Mouse (Mus musculus) retina, postnatal 1 day (tissue): ENCODE results near the gene Emc6.

Experiments used
- DNase-seq: peaks from one replicate; pipeline ENCODE4 v3.0.0-alpha.2; 2012

Gene Emc6

DNA sequence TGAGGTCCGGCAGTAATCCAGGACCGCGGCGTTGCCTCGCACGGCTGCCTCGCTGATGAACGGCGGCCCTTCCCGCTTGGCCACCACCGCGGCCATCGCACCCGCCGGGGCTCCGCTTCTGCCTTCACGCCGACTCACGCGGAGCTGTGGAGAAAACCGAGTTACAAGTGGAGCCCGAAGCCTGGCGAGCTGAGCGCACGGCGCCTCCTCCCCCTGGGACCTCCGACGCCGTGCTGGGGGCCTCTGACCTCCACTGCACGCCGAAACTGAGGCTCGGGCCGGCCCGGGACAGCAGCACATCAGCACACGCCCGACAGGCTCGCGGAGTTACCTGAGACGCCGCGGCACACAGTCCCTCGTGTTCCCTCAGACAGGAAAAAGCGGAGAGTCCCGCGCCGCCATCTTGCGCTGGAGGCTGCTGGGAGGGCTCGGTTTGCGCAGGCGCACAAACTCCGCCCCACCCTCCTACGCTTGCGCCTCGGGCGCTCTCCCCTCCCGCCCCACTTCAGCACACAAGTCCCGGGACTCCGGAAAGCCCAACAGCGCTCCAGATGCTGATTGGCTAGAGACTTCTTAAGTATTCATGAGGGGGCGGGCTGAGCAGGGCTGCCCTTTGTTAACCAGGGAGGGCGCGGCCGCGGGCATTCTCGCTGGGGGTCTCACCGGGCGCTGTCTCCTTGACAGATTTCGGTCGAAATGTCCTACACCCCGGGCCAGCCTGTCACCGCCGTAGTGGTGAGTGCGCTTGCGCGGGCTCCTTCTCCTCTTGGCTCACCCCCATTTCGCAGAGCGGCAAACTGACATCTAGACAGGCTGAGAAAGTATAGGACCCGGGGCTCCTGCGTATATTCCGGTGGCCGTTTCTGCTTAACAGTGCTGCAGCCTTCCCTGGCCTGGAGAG lies at the start of gene Emc6, which contains the start of gene Tax1bp3:
Gene Emc6 (minus strand): TSS at position 430 of the 901 bp plus-strand sequence.
Gene Tax1bp3 (plus strand): TSS at position 476 of the 901 bp plus-strand sequence.
- peak; percentile 99 for DNase-seq

DNA sequence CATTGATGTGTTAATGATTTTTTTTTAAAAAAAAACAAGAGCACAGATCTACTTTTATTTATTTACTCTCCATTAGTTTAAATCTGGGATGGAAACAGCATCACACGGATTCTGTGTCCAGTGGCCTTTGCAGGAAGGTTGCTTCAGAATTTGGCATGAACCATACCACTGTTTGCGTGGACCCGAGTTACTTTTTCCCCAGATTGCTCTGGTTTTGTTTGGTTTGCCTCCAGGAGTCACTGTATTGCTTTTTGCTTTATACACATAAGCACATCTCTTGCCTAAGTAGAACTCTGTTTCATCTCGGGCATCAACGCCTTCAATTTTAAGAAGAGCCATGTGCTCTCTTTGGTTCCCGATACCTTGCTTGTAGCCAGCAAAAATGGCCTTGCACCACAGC lies 49.0 kb upstream of the Emc6 start:
- DNase-seq, result no peak

DNA sequence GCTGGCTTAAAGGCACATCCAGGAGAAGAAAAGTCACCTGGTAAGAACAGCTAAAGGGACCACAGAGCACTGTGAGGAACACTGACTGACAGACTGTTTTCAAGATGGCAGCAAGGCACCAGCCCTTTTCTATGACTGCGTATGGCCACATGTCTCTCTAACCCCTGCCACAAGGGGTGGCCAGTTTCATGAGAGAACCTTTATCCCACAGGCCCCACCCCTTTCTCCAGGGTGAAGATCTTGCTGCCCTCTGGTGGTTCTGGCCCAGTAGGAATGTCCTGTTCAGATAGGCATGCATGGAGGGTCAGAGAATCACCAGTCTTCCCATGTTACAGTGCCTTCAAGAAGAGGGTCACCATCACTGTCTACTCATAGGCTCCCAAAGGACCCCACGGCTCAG lies 47.1 kb upstream of the Emc6 start:
- DNase-seq, result no peak

DNA sequence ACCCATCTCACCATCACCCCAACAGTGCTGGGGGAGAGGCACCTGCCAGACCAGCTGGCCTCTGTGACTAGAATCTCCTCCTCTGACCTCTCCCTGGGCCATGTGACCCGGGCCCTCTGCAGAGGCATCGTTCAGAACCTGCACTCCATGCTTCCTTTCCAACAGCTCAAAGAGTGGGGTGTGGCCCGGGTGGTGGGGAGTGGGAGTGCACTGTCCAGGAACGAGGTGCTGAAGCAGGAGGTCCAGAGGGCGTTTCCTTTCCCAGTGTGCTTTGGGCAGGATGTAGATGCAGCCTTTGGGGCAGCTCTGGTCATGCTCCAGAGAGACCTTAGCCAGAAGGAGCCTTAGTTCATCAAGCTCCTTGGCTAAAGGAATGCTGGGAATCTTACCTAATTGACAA lies 46.0 kb upstream of the Emc6 start:
- no peak for DNase-seq

DNA sequence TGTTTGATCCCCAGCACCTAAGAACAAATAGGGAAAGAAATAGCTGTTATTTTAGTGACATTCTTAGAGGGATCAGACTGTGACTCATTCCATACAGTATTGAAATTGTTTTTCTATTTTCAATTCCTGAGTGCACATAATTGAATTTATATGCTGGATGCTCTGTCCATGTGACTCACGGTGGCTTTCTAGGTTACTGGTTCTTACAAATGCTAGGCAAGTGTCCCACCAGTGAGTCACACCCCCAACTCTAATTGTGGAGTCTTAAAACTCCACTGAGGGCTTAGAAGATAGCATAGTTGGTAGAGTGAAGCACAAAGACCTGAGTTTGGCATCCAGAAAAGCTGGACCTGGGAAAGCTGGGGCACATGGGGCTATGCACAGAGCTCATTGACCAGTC lies 43.8 kb upstream of the Emc6 start:
- no peak for DNase-seq

DNA sequence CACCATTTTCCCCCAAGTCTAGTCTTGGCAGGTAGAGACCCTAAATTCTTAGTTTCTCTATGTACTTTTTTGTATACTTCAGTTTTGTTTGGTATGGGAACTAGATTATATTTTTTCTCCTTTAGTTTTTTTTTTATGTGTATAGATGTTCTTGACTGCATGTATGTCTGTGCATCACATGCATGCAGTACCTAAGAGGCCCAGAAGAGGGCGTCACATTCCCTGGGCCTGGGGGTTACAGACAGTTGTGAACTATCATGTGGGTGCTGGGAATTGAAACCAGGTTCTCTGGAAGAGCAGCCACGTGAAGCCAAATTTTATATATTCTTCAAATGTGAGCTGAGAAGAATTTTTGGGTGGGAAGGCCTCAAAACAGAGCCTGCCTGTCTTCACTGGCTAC lies 42.8 kb upstream of the Emc6 start:
- DNase-seq, result no peak

DNA sequence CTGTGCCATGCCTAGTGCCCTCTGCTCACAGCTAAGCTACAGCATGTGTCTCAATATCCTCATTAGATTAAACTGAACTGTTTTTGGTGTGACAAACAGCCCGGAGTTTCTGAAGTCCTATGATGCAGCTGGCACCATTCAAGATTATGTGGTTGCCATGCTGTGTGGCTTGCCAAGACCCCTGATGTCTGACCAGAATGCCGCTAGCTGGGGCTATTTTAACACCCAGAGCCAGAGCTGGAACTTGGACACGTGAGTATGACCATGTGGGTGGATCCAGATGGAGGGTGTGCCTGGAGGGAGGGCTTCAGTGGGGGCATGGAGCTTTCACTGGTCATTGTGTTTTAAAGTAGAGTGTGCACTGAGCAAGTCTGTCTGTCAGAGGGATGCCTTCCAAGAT lies 37.1 kb upstream of the Emc6 start:
- no peak for DNase-seq

DNA sequence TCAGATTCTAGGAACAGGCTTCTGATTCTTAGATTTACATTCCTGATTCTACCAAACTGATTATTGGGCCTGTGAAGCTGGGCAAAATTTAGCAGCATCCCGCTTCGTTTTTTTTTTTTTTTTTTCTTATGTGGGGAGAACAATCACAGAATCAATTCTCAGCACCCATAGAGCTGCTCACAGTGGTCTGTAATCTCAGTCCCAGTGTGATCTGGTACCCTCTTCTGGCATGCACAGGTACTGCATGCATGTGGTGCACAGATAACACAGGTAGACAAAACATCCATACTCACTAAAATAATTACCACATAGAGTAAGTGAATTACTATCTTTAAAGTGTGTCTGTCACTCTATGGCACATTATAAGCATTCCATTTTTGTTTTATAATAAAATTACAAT lies 30.8 kb upstream of the Emc6 start:
- no peak for DNase-seq

DNA sequence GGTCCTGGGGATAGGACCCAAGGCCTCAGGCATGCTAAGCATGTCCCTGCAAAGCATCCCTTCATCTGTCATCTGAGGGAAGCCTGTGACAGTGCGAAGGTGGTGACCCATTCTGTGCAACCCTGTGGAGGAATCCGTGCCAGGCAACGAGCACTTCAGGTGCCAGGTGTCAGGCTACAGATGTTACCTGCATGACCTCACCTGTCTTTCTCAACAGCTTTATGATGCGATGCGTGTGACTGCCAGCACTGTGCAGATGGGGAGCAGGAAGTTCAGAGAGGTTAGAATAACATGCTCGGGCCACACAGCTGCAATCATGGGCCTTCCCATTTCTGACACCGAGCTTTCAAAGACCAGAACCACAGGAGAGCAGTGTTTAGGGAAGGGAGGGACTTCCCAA lies 28.4 kb upstream of the Emc6 start:
- DNase-seq, result no peak

DNA sequence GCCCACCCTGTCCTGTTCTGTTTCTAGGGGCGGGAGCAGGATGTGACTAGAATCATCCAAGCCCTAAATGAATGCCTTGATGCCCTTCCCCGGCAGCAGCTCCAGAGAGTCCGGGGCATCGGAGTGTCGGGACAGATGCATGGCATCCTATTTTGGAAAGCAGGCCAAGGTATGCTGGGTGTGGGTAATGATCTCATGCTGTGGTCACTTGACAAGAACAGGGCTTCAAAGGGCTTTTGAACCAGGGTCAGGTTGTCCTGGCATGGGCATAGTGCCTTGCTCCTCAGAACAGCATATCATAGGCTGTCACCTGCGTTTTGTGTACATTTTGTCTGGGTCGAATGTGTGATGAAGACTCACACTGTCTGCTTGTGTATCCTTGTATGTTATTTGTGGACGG lies 27.1 kb upstream of the Emc6 start:
- DNase-seq, result no peak

DNA sequence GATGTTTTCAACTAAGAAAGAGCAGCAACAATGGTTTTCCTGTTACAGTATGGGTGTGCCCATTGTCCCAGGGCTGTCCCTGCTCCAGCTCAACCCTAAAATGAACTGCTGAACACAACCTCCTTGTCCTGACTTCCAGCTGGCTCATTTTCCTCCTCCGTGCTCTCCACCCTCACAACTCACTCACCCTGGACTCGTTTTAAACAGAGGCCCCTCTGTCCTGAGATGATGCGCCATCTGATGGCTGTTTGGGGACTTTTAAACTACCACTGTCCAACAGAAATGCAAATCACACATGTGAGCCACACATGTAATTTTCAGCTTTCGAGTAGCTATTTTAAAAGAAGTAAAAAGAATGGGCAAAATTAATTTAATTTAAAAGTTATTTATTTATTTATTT lies 24.8 kb upstream of the Emc6 start:
- DNase-seq, result peak; percentile 54

DNA sequence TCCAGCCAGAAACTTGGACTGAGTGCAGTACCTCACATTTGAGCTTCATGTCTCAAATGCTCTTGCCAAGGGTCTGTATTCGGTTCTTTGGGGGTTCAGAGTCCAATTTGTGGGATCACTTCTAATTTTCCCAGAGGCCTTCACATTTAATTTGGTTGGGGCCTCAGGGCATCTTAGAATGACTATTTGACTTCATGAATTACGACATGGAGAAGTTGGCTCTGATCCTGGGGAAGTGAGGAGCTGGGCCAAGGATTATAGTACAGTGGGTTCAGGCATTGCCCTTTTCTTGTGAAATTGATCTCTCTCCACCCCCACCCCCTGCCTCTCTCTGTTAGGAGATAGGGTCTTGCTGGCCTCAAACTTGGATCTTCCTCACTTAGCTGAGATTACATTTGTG lies 24.2 kb upstream of the Emc6 start:
- DNase-seq, result no peak

DNA sequence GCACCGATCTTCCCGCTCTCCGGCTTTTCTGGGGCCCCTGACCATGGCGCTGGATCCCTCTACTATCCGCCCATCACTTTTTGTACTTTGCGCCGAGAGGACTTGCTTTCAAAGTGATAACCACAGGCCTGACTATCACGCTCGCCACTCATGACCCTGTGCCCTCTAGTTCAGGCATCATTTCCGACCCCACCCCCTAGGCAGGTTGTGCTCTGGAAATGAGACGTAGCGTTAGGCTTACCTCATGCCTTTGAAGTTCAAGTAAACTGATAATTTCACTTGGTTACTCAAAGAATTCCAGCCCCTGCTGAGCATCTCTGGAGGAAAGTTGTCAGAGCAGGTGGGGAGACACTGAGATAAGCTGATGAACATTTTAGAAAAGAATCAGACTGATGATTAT lies 23.0 kb upstream of the Emc6 start:
- DNase-seq, result no peak

DNA sequence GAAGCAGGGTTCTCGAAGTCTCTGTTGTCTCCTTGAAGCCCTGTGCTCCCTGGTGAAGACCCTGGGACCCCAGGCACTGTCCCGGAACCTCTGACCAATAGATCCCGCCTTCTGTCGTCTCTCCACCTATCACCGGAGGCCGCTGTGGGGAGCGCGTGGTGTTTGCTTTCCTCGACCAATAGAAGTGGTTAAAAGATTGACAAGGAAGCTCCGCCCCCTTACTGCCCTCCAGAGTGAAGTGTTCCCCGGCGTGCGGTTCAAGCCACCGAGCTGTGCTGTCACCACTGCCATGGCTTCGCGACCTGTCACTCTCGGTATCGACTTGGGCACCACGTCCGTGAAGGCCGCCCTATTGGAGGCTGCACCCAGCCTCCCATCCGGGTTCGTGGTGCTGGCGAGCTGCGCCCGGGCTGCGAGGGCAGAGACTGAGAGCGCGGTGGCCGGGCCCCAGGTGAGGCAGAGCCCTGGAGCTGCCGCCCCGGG lies 22.4 kb upstream of the Emc6 start, which contains the start of gene Shpk:
Gene Shpk (plus strand): TSS at position 231 of the 483 bp plus-strand sequence.
- peak; percentile 97 for DNase-seq

DNA sequence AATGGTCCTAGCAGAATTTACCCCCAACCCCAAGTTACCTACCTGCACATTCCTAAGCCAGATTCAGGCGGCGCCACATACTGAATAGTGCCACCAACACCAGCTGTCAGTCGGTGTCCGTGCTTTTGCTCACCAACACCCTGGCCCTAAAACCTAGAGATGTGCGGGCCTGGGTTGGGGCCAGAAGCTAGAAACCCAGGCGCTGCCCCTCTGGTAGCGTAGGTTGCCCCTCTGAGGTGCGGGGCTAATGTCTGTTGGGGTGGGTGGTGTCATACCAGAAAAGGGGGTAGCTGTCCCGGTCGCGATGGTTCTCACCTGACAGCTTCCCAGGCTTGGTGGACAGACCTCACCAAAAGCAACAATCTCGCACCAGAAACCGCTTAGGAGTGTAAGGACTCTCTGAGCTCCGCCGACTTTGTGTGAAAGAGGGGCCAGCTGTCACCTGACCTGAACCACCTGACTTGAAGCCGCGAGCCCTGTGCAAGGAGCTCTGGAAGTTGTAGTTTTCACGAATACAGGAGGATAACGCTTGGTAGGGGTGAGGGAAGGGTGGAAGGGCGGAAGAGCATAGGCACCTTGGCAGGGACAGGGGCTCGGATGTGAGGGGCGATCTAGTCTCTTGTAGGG lies 21.9 kb upstream of the Emc6 start, which contains the start of gene Ctns:
Gene Ctns (minus strand): TSS at position 440 of the 627 bp plus-strand sequence.
- DNase-seq, result peak; percentile 94

DNA sequence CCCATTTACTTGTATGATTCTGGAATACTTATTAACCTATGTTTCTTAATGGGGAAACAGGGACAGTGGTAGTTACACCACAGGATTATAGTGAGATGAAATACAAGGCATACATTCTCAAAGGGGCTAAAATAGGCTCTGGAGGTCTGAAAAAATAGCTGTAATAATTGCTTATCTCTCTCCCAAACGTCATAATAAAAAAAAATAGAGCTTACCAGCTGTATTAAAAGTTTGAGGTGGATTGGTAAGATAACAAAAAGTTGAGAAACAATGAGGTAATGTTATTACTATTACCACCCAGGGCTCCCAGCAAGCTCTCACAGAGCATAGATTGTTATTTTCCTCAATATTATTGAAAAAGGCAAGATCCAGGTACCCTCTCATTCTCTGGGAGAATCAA lies 21.4 kb upstream of the Emc6 start:
- DNase-seq, result no peak

DNA sequence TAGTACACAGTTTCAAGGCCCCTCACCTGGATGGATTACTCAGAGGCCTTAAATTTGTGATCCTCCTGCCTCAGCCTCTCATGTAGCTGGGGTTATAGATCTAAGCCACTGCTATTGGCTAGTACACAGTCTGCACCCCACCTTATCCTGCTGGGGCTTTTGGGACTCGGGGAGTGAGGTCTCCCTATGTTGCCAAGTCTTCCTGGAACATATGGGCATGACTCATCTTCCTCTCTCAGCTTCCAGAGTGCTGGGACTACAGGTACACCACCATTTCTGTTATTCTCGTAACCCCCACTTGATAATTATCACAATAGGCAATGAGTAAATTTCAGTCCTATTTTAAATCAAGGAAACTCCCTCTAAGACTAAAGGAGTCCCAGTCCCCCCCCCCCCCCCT lies 17.6 kb upstream of the Emc6 start:
- no peak for DNase-seq

DNA sequence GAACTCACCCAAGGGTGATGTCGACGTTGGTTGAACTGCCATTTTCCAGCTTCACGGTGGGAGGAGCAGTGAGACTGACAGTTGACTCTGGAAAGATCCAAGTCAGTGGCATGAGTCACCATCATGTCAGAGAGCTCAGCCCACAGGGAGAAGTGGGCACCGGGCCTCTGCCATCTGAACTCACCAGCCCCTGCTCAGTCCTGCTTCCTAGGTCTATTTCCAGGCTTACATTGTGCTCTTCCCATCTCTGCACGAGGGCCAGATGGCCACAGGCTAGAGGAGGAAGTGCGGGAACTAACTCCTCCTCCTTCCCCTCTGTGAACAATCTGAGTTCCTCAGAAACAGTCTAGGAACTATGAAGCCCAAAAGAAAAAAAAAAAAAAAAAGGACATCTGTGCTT lies 16.2 kb upstream of the Emc6 start:
- no peak for DNase-seq

DNA sequence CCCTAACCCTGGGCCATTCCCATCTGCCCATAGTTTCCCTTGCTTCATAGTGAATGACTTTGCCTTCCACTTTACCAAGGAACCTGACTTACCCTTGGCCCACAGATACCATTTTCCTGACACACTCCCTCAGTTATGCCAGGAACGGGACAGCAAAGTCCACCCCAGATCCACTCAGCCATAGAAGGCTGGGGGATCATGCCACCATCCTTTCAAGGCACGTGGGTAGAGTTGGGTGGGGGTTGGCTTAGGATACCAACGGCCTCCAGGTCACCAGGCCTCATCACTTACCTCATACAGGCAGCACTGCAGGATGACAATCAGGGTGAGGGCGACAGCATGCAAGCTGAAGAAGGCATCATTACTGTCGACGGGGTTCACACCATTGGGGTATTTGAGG lies 10.4 kb upstream of the Emc6 start:
- DNase-seq, result no peak

DNA sequence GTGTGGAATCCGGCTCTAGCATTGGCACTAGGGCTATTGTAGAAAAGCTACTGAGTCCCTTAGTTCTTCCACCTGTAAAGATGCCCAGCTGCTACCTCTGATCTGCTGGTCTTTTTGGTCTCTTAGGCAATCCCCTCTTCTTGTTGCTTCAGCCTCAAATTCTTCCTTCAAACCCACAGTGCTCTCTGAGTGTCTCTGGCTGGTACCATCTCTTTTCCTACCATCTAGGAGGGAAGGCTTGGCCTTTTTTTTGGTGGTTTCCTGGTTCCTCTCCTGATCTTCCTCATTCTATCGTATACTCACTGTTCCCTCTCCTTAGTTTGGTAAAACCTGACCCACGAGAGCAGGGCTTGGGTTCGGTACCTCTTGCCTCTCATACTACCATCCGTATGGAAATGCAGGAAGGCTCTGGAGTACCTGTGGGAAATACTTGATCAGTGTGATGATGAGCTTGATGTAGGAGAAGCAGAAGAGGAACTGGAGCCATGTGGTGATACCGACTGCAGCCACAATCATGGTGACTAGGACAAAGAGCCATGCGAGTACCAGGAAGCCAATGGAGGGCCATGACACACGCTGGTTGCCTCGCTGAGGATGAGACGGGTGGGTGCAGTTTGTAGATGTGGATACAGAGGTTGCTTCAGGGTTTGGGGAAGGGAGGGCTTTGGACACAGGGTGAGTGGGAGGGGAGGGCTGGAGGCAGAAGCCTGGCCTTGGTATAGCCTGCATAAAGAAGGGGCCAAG lies 9.2 kb upstream of the Emc6 start:
- DNase-seq, result no peak

DNA sequence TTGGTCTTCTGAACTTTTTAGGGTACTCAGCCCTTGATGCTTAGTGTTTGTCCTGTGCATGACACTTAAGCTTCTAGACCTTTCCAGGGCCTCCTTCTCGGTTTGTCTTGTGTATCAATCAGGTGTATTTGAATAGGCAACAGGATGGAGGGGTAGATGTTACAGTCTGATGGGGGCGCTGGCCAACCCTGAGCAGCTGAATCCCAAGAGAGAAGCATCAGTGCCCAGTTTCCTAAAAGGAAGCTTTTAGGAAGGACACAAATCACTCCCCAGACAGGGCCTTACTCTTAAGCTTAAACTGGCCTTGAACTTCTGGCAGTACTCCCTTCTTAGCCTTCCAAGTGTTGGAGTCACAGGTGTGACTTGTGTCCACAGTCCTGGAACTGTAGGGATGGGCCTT lies 1.1 kb upstream of the Emc6 start:
- no peak for DNase-seq

DNA sequence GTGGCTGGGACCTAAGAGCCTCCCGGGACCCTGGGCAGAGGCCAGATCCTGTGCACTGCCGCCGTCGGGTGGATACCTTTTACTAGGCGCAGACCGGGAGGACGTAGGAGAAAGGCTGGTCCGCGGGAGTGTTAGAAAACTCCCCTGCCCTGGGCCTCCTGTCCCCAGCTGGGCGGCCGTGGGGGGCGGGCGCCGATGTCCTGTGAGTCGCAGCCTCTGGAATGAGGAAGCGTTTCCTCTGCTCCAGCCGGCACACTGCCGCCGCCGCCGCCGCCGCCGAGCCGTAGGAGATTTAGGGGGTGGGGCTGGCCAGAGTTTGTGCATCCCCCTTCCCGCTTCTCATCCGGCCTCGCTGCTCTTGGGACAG lies 655 bp upstream of the Emc6 start:
- peak; percentile 84 for DNase-seq

DNA sequence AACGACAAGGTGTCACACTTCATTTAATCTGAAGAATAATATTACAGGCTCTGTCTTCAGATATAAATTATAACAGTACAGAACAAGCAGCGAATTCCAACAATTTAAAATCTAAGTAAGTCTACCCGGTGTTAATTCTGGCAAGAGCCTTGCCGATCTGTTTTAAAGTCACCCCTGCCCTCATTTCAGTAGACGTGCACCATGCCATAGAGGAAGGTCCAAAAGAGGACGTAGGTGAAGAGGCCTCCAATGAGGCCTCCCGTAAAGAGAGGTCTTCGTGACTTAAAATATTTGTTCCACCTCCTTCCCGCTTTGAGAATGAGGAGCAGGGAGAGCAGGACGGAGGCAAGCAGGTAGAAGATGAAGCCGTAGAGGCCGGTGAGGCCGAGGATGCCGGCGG lies 651 bp downstream of the Emc6 start:
- no peak for DNase-seq

DNA sequence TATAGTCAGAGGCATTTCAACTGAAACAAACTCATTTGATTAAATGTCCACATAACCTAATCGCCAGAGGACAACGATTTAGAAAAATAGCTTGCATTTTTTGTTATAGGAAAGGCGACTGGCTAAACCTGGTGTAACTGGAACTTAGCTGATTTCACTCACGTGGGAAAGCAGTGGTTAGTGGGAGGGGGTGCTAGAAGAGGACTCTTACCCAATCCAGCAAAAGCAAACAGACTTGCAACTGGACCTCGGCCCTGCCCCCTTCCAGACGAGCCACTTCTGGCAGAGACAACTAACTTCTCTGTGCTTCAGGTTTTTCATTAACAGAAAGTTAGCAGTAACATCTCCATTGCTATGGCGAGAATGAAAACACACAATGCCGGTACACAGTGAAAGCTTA lies 1.2 kb downstream of the Emc6 start:
- no peak for DNase-seq
